Mouse (Mus musculus) midbrain, embryonic 10.5 days (tissue): ENCODE measurements around the gene D430041D05Rik. TPM values are rescaled to one million over a fixed set of nuclear protein-coding genes. Genes with fewer than 3 reads are reported as not detected.

Source experiments
- DNase-seq: peaks from one replicate; pipeline ENCODE4 v3.0.0-alpha.2; 2017; ENCODE audit warnings: low spot score
- H3K27ac ChIP-seq: fragments of 300-500 bp; sonication (generic); replicated peaks from 2 replicates; pipeline ENCODE4 v1.5.1; 2016; ENCODE audit warnings: mild to moderate bottlenecking
- H3K27me3 ChIP-seq: fragments of 300-500 bp; sonication (generic); 2 replicates; pipeline ENCODE4 v1.6.1; 2016; ENCODE audit warnings: low read depth, mild to moderate bottlenecking; ENCODE audit not compliant: poor library complexity, severe bottlenecking
- H3K36me3 ChIP-seq: fragments of 300-500 bp; sonication (generic); 2 replicates; pipeline ENCODE4 v1.6.1; 2016; ENCODE audit warnings: mild to moderate bottlenecking, moderate library complexity
- H3K4me1 ChIP-seq: fragments of 300-500 bp; sonication (generic); 2 replicates; pipeline ENCODE4 v1.6.1; 2016
- H3K4me3 ChIP-seq: fragments of 300-500 bp; sonication (generic); 2 replicates; pipeline ENCODE4 v1.5.1; 2016; ENCODE audit warnings: mild to moderate bottlenecking, moderate library complexity
- H3K9me3 ChIP-seq: fragments of 300-500 bp; sonication (generic); replicated peaks from 2 replicates; pipeline ENCODE4 v1.6.1; 2016; ENCODE audit warnings: mild to moderate bottlenecking
- WGBS: fragments of 180-500 bp; shearing (Covaris S2); methylation state at CpG from one replicate; pipeline ENCODE4 v1.1.7; 2016; 5-methylcytosine and 5-hydroxymethylcytosine counted together
- polyA plus RNA-seq: library from polyadenylated mRNA; unstranded; fragments of >200 nt; fragmentation: Nextera tagmentation; extraction: Ambion mirVana; gene quantifications from 2 replicates; pipeline ENCODE4 v1.2.1, GENCODE M21; 2016

The D430041D05Rik gene
- polyA plus RNA-seq, 1 experiment from 2014 or later, result 0.95 TPM

DNA sequence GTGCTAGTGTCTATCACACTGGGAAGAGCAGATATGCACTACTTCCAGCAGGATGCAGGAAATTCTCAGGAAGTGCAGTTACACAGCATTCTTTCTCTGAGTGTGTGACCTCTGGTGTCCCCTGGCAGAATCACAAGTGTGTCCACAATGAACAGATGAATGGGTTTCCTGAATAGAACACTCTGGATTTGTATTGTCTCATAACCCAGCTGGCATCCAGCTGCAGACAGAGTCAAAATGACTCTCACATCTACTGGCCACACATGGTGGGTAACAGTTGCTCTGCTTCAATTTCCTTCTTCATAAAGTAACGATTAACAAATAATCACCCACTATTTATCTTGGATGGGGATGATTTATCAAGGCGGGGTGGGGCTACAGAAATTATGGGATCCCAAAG is 43.5 kb downstream of the D430041D05Rik start:
- H3K27me3 ChIP-seq, result no peaks in the 10 kb centered on the region
- DNase-seq, result no peak
- WGBS, result 87% methylated on average over 2 of the region's 2 CpGs
- H3K27ac ChIP-seq, result peak overlapping the region; percentile 80
- no peak overlapping the region for H3K4me3 ChIP-seq
- no peaks in the 10 kb centered on the region for H3K36me3 ChIP-seq
- H3K9me3 ChIP-seq, result no peaks in the 10 kb centered on the region
- peaks cover 23% of the 10 kb centered on the region for H3K4me1 ChIP-seq

DNA sequence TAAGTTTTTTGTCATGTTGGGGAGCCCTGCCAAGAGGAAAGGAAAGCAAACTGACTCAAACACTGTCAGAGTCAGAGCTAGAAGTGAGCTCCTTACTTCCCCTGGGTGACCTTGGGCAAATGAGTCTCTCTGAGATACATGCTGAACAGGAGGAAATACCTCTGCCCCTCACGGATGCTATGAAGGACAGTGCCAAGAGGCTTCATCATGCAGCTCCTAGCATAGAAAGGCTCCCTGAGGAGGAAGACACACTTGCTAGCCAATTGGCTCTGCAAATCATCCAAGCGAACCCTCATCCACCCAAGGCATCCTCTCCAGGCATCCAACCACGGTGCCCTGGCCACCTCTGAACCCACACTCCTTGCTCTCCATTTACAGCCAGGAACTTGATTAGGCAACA is 51.5 kb downstream of the D430041D05Rik start:
- no peak for DNase-seq
- 88% methylated on average over 3 of the region's 3 CpGs for WGBS
- Histone ChIP-seq H3K4me3 (no peak overlapping the region), H3K27me3 (no peaks in the 10 kb centered on the region), H3K36me3 (no peaks in the 10 kb centered on the region), H3K27ac (no peak overlapping the region), H3K4me1 (peaks cover 4% of the 10 kb centered on the region; the same call in 1 of the 2 replicates), H3K9me3 (no peaks in the 10 kb centered on the region)

- no peaks in the 10 kb centered on the region for H3K27me3 ChIP-seq
Measured at GRCm38 (mm10) chr2:104358881-104359280, 51.9 kb downstream of the D430041D05Rik start.

DNA sequence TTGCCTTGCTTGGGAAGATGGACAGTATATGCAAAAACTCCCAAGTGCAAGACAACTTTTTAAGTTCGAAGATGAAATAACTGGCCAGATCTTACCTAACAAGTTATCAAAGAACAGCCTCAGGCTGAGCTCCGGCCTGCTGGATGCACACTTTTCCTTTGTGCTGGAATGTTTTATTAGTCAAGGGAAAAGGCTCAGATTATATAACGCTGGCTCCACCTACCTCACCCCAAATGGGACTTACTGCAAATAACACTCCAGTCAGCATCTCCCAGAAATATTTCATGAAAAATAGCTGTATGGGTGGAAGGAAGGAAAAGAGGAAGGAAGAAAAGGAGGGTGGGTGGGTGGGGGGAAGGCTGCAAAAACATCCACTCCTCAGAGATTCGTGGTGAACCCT is 54.3 kb downstream of the D430041D05Rik start:
- WGBS, result 88% methylated on average over 4 of the region's 4 CpGs
- Histone ChIP-seq H3K9me3 (no peaks in the 10 kb centered on the region), H3K4me1 (peaks cover 4% of the 10 kb centered on the region; the same call in 1 of the 2 replicates), H3K27ac (no peak overlapping the region), H3K27me3 (no peaks in the 10 kb centered on the region), H3K4me3 (no peak overlapping the region), H3K36me3 (no peaks in the 10 kb centered on the region)
- DNase-seq, result no peak

More at GRCm38 (mm10) chr2:104358881-104359280, 51.9 kb downstream of the D430041D05Rik start:
- Histone ChIP-seq H3K36me3 (no peaks in the 10 kb centered on the region), H3K9me3 (no peaks in the 10 kb centered on the region), H3K4me1 (peaks cover 4% of the 10 kb centered on the region; the same call in 1 of the 2 replicates), H3K27ac (no peak overlapping the region), H3K4me3 (no peak overlapping the region)
- no peak for DNase-seq
- WGBS, result 91% methylated on average over 1 of the region's 1 CpGs

- no peaks in the 10 kb centered on the region for H3K36me3 ChIP-seq
- no peak for DNase-seq
- H3K27ac ChIP-seq, result no peak overlapping the region
- H3K27me3 ChIP-seq, result no peaks in the 10 kb centered on the region
- H3K9me3 ChIP-seq, result no peaks in the 10 kb centered on the region
- no peaks in the 10 kb centered on the region for H3K4me1 ChIP-seq
- no peak overlapping the region for H3K4me3 ChIP-seq
Measured at GRCm38 (mm10) chr2:104354117-104354516, 56.7 kb downstream of the D430041D05Rik start.

DNA sequence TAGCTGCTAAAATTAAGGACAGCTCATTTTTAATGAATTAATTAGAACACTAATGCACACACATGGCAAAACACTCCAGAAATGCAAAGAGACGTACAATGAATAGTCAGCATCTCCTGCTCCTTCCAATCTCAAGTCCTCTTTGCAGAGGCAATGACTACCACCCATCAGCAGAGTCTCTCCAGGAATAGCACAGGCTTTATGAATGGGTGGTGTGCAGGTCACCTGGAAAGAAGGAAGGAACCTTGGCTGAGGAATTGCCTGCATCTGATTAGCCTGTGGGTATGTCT is 58.7 kb downstream of the D430041D05Rik start:
- Histone ChIP-seq H3K4me1 (no peaks in the 10 kb centered on the region), H3K27ac (no peak overlapping the region), H3K9me3 (no peaks in the 10 kb centered on the region), H3K4me3 (no peak overlapping the region), H3K36me3 (no peaks in the 10 kb centered on the region), H3K27me3 (no peaks in the 10 kb centered on the region)
- no peak for DNase-seq
- 94% methylated on average over 1 of the region's 1 CpGs for WGBS

GRCm38 (mm10) chr2:104351415-104352203 is 59.2 kb downstream of the D430041D05Rik start:
- H3K36me3 ChIP-seq, result no peaks in the 10 kb centered on the region
- H3K27ac ChIP-seq, result no peak overlapping the region
- WGBS, result 82% methylated on average over 13 of the region's 13 CpGs
- H3K9me3 ChIP-seq, result no peaks in the 10 kb centered on the region
- H3K27me3 ChIP-seq, result no peaks in the 10 kb centered on the region
- no peak for DNase-seq
- no peak overlapping the region for H3K4me3 ChIP-seq
- H3K4me1 ChIP-seq, result no peaks in the 10 kb centered on the region

GRCm38 (mm10) chr2:104337619-104338018 is 73.2 kb downstream of the D430041D05Rik start:
- Histone ChIP-seq H3K4me1 (no peaks in the 10 kb centered on the region), H3K36me3 (no peaks in the 10 kb centered on the region), H3K27me3 (no peaks in the 10 kb centered on the region), H3K27ac (no peak overlapping the region), H3K4me3 (no peak overlapping the region), H3K9me3 (no peaks in the 10 kb centered on the region)
- no peak for DNase-seq

GRCm38 (mm10) chr2:104335824-104336223 is 75.0 kb downstream of the D430041D05Rik start:
- no peaks in the 10 kb centered on the region for H3K4me1 ChIP-seq
- no peaks in the 10 kb centered on the region for H3K9me3 ChIP-seq
- no peak for DNase-seq
- no peaks in the 10 kb centered on the region for H3K36me3 ChIP-seq
- 90% methylated on average over 6 of the region's 6 CpGs for WGBS
- H3K27ac ChIP-seq, result no peak overlapping the region
- H3K27me3 ChIP-seq, result no peaks in the 10 kb centered on the region
- no peak overlapping the region for H3K4me3 ChIP-seq

- H3K27ac ChIP-seq, result no peak overlapping the region
- H3K4me3 ChIP-seq, result no peak overlapping the region
- no peaks in the 10 kb centered on the region for H3K27me3 ChIP-seq
- no peaks in the 10 kb centered on the region for H3K9me3 ChIP-seq
- WGBS, result 78% methylated on average over 5 of the region's 5 CpGs
- DNase-seq, result no peak
- no peaks in the 10 kb centered on the region for H3K36me3 ChIP-seq
- H3K4me1 ChIP-seq, result no peaks in the 10 kb centered on the region
Measured at GRCm38 (mm10) chr2:104333952-104334351, 76.9 kb downstream of the D430041D05Rik start.

- WGBS, result 84% methylated on average over 4 of the region's 4 CpGs
Measured at GRCm38 (mm10) chr2:104332707-104333106, 78.1 kb downstream of the D430041D05Rik start.

GRCm38 (mm10) chr2:104331261-104331660 is 79.6 kb downstream of the D430041D05Rik start:
- DNase-seq, result no peak
- Histone ChIP-seq H3K27ac (no peak overlapping the region), H3K27me3 (no peaks in the 10 kb centered on the region), H3K4me3 (no peak overlapping the region), H3K36me3 (no peaks in the 10 kb centered on the region), H3K4me1 (no peaks in the 10 kb centered on the region), H3K9me3 (no peaks in the 10 kb centered on the region)
- 88% methylated on average over 6 of the region's 6 CpGs for WGBS

More at GRCm38 (mm10) chr2:104332707-104333106, 78.1 kb downstream of the D430041D05Rik start:
- no peaks in the 10 kb centered on the region for H3K9me3 ChIP-seq
- H3K4me1 ChIP-seq, result no peaks in the 10 kb centered on the region
- no peaks in the 10 kb centered on the region for H3K27me3 ChIP-seq
- H3K4me3 ChIP-seq, result no peak overlapping the region
- H3K36me3 ChIP-seq, result no peaks in the 10 kb centered on the region
- DNase-seq, result no peak
- H3K27ac ChIP-seq, result no peak overlapping the region

DNA sequence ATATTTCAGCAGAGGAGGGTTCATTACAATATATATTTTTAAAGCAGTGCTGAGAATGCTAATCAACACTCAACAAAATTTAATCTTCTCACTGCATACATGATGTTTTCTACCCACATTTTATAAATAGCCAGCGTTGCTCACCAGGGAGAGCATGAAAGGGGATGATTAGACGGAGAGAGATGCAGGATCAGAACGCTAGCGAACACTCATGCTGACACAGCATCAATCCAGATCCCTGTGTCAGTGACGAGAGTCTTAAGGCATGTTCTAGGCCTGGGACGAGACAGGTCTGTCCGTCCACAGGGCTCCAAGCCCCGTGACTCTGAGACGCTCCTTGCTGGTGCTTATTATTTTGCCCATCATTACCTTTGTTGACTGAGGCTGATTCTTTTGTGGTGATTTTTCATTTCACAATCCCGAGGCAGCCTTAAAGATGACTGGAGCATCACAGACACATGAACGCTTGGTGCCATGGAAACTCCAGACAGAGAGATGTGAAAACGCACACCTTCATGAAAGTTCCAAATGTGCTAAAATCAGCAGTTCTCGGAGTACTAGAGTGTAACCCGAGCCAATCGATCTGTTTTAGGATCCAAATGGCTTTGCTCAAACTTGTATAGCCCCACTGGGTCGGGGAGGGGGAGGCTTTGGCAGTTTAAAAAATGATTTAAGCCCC is 83.6 kb downstream of the D430041D05Rik start:
- 91% methylated on average over 16 of the region's 16 CpGs for WGBS
- H3K4me1 ChIP-seq, result no peaks in the 10 kb centered on the region
- no peak overlapping the region for H3K4me3 ChIP-seq
- H3K27ac ChIP-seq, result no peak overlapping the region
- no peaks in the 10 kb centered on the region for H3K36me3 ChIP-seq
- H3K9me3 ChIP-seq, result no peaks in the 10 kb centered on the region
- no peak for DNase-seq
- H3K27me3 ChIP-seq, result no peaks in the 10 kb centered on the region
